Mouse (Mus musculus) neutrophil, adult 65 days (primary cell): ENCODE results near the gene Gm5662. TPM values are rescaled to one million over a fixed set of nuclear protein-coding genes. Genes with fewer than 3 reads are reported as not detected.

Source experiments
- total RNA-seq: library from RNA; stranded (reverse); gene quantifications from 2 replicates; pipeline ENCODE4 v1.2.4, GENCODE M21; 2023

Gm5662 gene
- total RNA-seq = not detected in 2 replicates

GRCm38 (mm10) chr12:88274400-88274799 lies at the start of gene Gm5662:
TSS of gene Gm5662 (minus strand) at chr12:88274500.

GRCm38 (mm10) chr12:88323926-88324325 lies 49.6 kb upstream of the Gm5662 start, which contains the start of gene Gm5039:
TSS of gene Gm5039 (minus strand) at chr12:88324026.

GRCm38 (mm10) chr12:88250000-88250399 lies 24.3 kb downstream of the Gm5662 start, which contains the start of gene Gm8332:
TSS of gene Gm8332 (minus strand) at chr12:88250100.

Other genes starting within 250 kb of the Gm5662 start
- gene Gm2056, start 247.5 kb downstream of the Gm5662 start, total RNA-seq = not detected in 2 replicates
- not detected in 2 replicates for gene Gm16368, start 190.8 kb downstream of the Gm5662 start, total RNA-seq
- not detected in 2 replicates for gene Gm10436, start 92.4 kb downstream of the Gm5662 start, total RNA-seq
- gene Gm8332, start 24.4 kb downstream of the Gm5662 start, total RNA-seq = not detected in 2 replicates
- gene Gm5039, start 49.5 kb upstream of the Gm5662 start, total RNA-seq = not detected in 2 replicates
- 4.4 and 6.0 TPM in 2 replicates for gene Adck1, start 86.1 kb upstream of the Gm5662 start, total RNA-seq